Comparison of ENCODE assay signal across 20 mouse cellular contexts in the genomic region with DNA sequence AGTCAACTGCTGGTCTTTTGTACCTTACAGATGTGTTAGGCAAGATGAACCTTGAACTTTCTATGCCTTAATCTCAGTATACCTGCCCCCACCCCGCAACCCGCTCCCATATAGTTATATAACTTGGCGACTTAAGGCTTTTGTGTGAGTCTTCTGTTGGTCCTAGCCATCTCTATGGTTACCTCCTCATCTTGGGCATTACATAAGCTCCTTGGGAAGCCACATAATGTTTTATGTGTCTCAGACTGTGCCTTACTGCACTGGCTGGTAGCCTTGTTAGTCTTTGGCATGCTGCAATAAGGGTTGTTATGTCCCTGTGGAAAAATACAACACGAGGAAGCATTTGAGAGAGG. TPM values are rescaled to one million over a fixed set of nuclear protein-coding genes. Genes with fewer than 3 reads are reported as not detected.
DNase-seq lines count a peak whose midpoint lies in the region; ATAC-seq and TF ChIP-seq lines count a peak whose summit lies in the region.
"Had no signal": no experiment of that assay in that cellular context is flagged by ENCODE, and none has a peak within 500 bp of the region (broad histone marks: within the 10 kb centered on the region; RNA-seq: fewer than 3 reads in every experiment).

No protein-coding gene starts in this region.

- TF ChIP-seq POLR2A in kidney, adult 2 months (IDR thresholded peaks at IDR 0.05; ENCODE audit: low read depth, low read length) = no peak
- TF ChIP-seq POLR2A in limb, embryonic 14.5 days (IDR thresholded peaks at IDR 0.05; ENCODE audit: borderline replicate concordance, extremely low read depth, insufficient read depth, insufficient read length) = no peak

- H3K36me3 ChIP-seq in kidney, adult 2 months (ENCODE audit: control insufficient read depth, insufficient read depth, low read length) = no peaks in the 10 kb centered on the region
- no peaks in the 10 kb centered on the region for H3K36me3 ChIP-seq in kidney, embryonic 14.5 days (ENCODE audit: control insufficient read depth, insufficient read depth, low read length)
- H3K36me3 ChIP-seq in intestine, embryonic 15.5 days = no peaks in the 10 kb centered on the region
- H3K36me3 ChIP-seq in limb, embryonic 14.5 days (ENCODE audit: control insufficient read depth, insufficient read depth, low read length) = no peaks in the 10 kb centered on the region
- H3K36me3 ChIP-seq: embryonic facial prominence, embryonic 10.5 days; hindbrain, embryonic 12.5 days had no signal

- no peak overlapping the region for H3K4me3 ChIP-seq in kidney, adult 2 months (ENCODE audit: insufficient read depth, low read depth, low read length)
- H3K4me3 ChIP-seq in kidney, embryonic 14.5 days (ENCODE audit: low read length) = no peak overlapping the region
- H3K4me3 ChIP-seq in intestine, embryonic 15.5 days (replicated peaks) = no peak overlapping the region
- no peak overlapping the region for H3K4me3 ChIP-seq in limb, embryonic 14.5 days (replicated peaks; ENCODE audit: low read length)
- H3K4me3 ChIP-seq: embryonic facial prominence, embryonic 10.5 days; forebrain, embryonic 13.5 days; hindbrain, embryonic 12.5 days had no signal

- no peak overlapping the region for H3K4me2 ChIP-seq in kidney, embryonic 14.5 days (replicated peaks; ENCODE audit: low read depth, low read length)
- H3K4me2 ChIP-seq in intestine, embryonic 15.5 days (replicated peaks) = no peak overlapping the region
- no peak overlapping the region for H3K4me2 ChIP-seq in limb, embryonic 14.5 days (replicated peaks; ENCODE audit: low read depth, low read length, severe bottlenecking)
- H3K4me2 ChIP-seq: forebrain, embryonic 13.5 days; hindbrain, embryonic 12.5 days had no signal

- no peaks in the 10 kb centered on the region for H3K9me3 ChIP-seq in kidney, embryonic 14.5 days (ENCODE audit: control insufficient read depth, low read length)
- no peaks in the 10 kb centered on the region for H3K9me3 ChIP-seq in intestine, embryonic 15.5 days
- H3K9me3 ChIP-seq in limb, embryonic 14.5 days (ENCODE audit: control insufficient read depth, low read length) = no peaks in the 10 kb centered on the region
- H3K9me3 ChIP-seq: embryonic facial prominence, embryonic 10.5 days; forebrain, embryonic 13.5 days; hindbrain, embryonic 12.5 days had no signal

- H3K9ac ChIP-seq in kidney, embryonic 14.5 days (ENCODE audit: low read depth, low read length) = no peak overlapping the region
- no peak overlapping the region for H3K9ac ChIP-seq in intestine, embryonic 15.5 days
- H3K9ac ChIP-seq in limb, embryonic 14.5 days (ENCODE audit: low read depth, low read length, severe bottlenecking) = no peak overlapping the region
- H3K9ac ChIP-seq: forebrain, embryonic 13.5 days; hindbrain, embryonic 12.5 days had no signal

- WGBS in kidney, adult 2 months = 67% methylated on average over 4 of the region's 4 CpGs
- WGBS in kidney, embryonic 14.5 days = 88% methylated on average over 4 of the region's 4 CpGs
- WGBS in intestine, embryonic 15.5 days = 87% methylated on average over 4 of the region's 4 CpGs
- WGBS in limb, embryonic 14.5 days = 54% methylated on average over 4 of the region's 4 CpGs

- ATAC-seq in kidney, embryonic 14.5 days (ENCODE audit: low FRiP score, low TSS enrichment) = no peak
- ATAC-seq in intestine, embryonic 15.5 days = peak; percentile 43; the same call in 1 of the 2 replicates
- ATAC-seq in limb, embryonic 14.5 days (ENCODE audit: low FRiP score, low read depth) = peak; percentile 34; the same call in 1 of the 2 replicates
- no peak for ATAC-seq in megakaryocyte, adult 5-6 weeks (ENCODE audit: poor library complexity, severe bottlenecking)
- ATAC-seq: forebrain, embryonic 13.5 days; hindbrain, postnatal 0 days had no signal

- no peaks in the 10 kb centered on the region for H3K27me3 ChIP-seq in kidney, adult 2 months (replicated peaks; ENCODE audit: control insufficient read depth, insufficient read depth, low read length)
- no peaks in the 10 kb centered on the region for H3K27me3 ChIP-seq in kidney, embryonic 14.5 days (ENCODE audit: control insufficient read depth, insufficient read depth, low read length)
- no peaks in the 10 kb centered on the region for H3K27me3 ChIP-seq in intestine, embryonic 15.5 days (replicated peaks)
- H3K27me3 ChIP-seq in limb, embryonic 14.5 days (ENCODE audit: control insufficient read depth, insufficient read depth, low read length) = no peaks in the 10 kb centered on the region
- H3K27me3 ChIP-seq: forebrain, embryonic 13.5 days; hindbrain, embryonic 12.5 days had no signal

- peaks cover 23% of the 10 kb centered on the region for H3K4me1 ChIP-seq in kidney, adult 2 months (ENCODE audit: control insufficient read depth, insufficient read depth, low read length)
- no peaks in the 10 kb centered on the region for H3K4me1 ChIP-seq in kidney, embryonic 14.5 days (ENCODE audit: control insufficient read depth, insufficient read depth, low read length)
- no peaks in the 10 kb centered on the region for H3K4me1 ChIP-seq in intestine, embryonic 15.5 days (replicated peaks)
- peaks cover 16% of the 10 kb centered on the region for H3K4me1 ChIP-seq in limb, embryonic 14.5 days (ENCODE audit: control insufficient read depth, insufficient read depth, low read length)
- H3K4me1 ChIP-seq: embryonic facial prominence, embryonic 10.5 days; forebrain, embryonic 13.5 days; hindbrain, embryonic 12.5 days had no signal

- no peak for DNase-seq in kidney, adult 2 months
- DNase-seq in brain, adult 2 months (ENCODE audit: low read depth, low spot score) = peak; percentile 20
- DNase-seq in limb, embryonic 14.5 days (ENCODE audit: low spot score) = no peak
- no peak for DNase-seq in spleen, postnatal 4 days (ENCODE audit: low spot score in 2 of 2)
- DNase-seq: adrenal gland, adult 2 months; adrenal gland, postnatal 25 days; cerebellum, adult 2 months; cerebellum, postnatal 10 days; gastrocnemius, postnatal 25 days; heart, postnatal 10 days; heart, postnatal 4 days had no signal

- TF ChIP-seq CTCF in kidney, adult 2 months (conservative IDR thresholded peaks at IDR 0.05; ENCODE audit: insufficient read depth, insufficient read length, low read depth, low read length) = no peak

- H3K27ac ChIP-seq in kidney, adult 2 months (ENCODE audit: insufficient read depth, low read depth, low read length) = peak overlapping the region; percentile 91
- H3K27ac ChIP-seq in kidney, embryonic 14.5 days (ENCODE audit: low read depth, low read length) = no peak overlapping the region
- no peak overlapping the region for H3K27ac ChIP-seq in intestine, embryonic 15.5 days
- H3K27ac ChIP-seq in limb, embryonic 14.5 days (replicated peaks; ENCODE audit: low read depth, low read length) = peak overlapping the region; percentile 48; the same call in 1 of the 2 replicates
- H3K27ac ChIP-seq: embryonic facial prominence, embryonic 10.5 days; forebrain, embryonic 13.5 days; hindbrain, embryonic 12.5 days; hindbrain, postnatal 0 days had no signal

RNA-seq across cellular contexts. Expression of a gene that starts 39.3 kb away (rescaled TPM):
- 0.09 and 0.14 TPM in 2 replicates for polyA plus RNA-seq in kidney, adult 2 months (2012; rRNA removed)
- not detected in 2 replicates for polyA plus RNA-seq in kidney, embryonic 14.5 days (2014; fragmentation: Nextera tagmentation; extraction: Ambion mirVana)
- polyA plus RNA-seq in intestine, embryonic 15.5 days (2015; fragmentation: Nextera tagmentation; extraction: Ambion mirVana) = not detected in 2 replicates
- polyA plus RNA-seq in limb, embryonic 14.5 days (2012; rRNA removed) = not detected in 2 replicates
- not detected in 2 replicates for polyA plus RNA-seq in limb, embryonic 14.5 days (2014; fragmentation: Nextera tagmentation; extraction: Ambion mirVana)
- not detected in 2 replicates for total RNA-seq in megakaryocyte, adult 5-6 weeks (2015)
- total RNA-seq in megakaryocyte, adult 5-6 weeks (2017) = not detected in 2 replicates
- total RNA-seq: adrenal gland, adult 2 months; gastrocnemius, postnatal 25 days; granulocyte monocyte progenitor cell, adult 5-6 weeks; heart, postnatal 10 days; heart, postnatal 4 days; hindbrain, postnatal 0 days had no signal
- polyA plus RNA-seq: adrenal gland, adult 2 months; cerebellum, adult 2 months; embryonic facial prominence, embryonic 10.5 days; embryonic facial prominence, embryonic 14.5 days; forebrain, embryonic 13.5 days; hindbrain, embryonic 12.5 days; hindbrain, postnatal 0 days had no signal

Comparison
In these comparisons a context has a peak if more than half of its experiments do, and no peak if none do; other contexts are left out.
1. H3K27ac ChIP-seq: peak in kidney, adult 2 months (single experiment) and limb, embryonic 14.5 days (single experiment); none in kidney, embryonic 14.5 days (single experiment) and intestine, embryonic 15.5 days (single experiment).
2. ATAC-seq: peak in intestine, embryonic 15.5 days (single experiment) and limb, embryonic 14.5 days (single experiment); none in kidney, embryonic 14.5 days (single experiment) and megakaryocyte, adult 5-6 weeks (single experiment).